Mouse (Mus musculus) midbrain, embryonic 16.5 days (tissue): Measurements from ENCODE around the gene Hmgn1. TPM values are rescaled to one million over a fixed set of nuclear protein-coding genes. Genes with fewer than 3 reads are reported as not detected.

Experiments
- ATAC-seq: fragments of 200-750 bp; cut with Nextera tagmentation; 2 replicates; pipeline ENCODE4 v1.8.0; 2017; ENCODE audit warnings: moderate TSS enrichment
- H3K27ac ChIP-seq: fragments of 300-500 bp; sonication (generic); 2 replicates; pipeline ENCODE4 v1.5.1; 2014; ENCODE audit warnings: mild to moderate bottlenecking, low read length, mixed read lengths
- H3K27me3 ChIP-seq: fragments of 300-500 bp; sonication (generic); 2 replicates; pipeline ENCODE4 v1.6.1; 2014; ENCODE audit warnings: low read depth, low read length, mixed read lengths; ENCODE audit not compliant: control insufficient read depth, insufficient read depth
- H3K36me3 ChIP-seq: fragments of 300-500 bp; sonication (generic); 2 replicates; pipeline ENCODE4 v1.6.1; 2014; ENCODE audit warnings: mild to moderate bottlenecking, low read length, moderate library complexity, mixed read lengths; ENCODE audit not compliant: control insufficient read depth, insufficient read depth
- H3K4me1 ChIP-seq: fragments of 300-500 bp; sonication (generic); 2 replicates; pipeline ENCODE4 v1.6.1; 2014; ENCODE audit warnings: mild to moderate bottlenecking, low read length, mixed read lengths; ENCODE audit not compliant: control insufficient read depth, insufficient read depth
- H3K4me2 ChIP-seq: fragments of 300-500 bp; sonication (generic); 2 replicates; pipeline ENCODE4 v1.6.1; 2014; ENCODE audit warnings: mild to moderate bottlenecking, low read length, mixed read lengths
- H3K4me3 ChIP-seq: fragments of 300-500 bp; sonication (generic); 2 replicates; pipeline ENCODE4 v1.5.1; 2014; ENCODE audit warnings: low read depth, mild to moderate bottlenecking, low read length, moderate library complexity, mixed read lengths
- H3K9ac ChIP-seq: fragments of 300-500 bp; sonication (generic); 2 replicates; pipeline ENCODE4 v1.6.1; 2014; ENCODE audit warnings: low read depth, low read length, mixed read lengths
- H3K9me3 ChIP-seq: fragments of 300-500 bp; sonication (generic); replicated peaks from 2 replicates; pipeline ENCODE4 v1.6.1; 2014; ENCODE audit warnings: mild to moderate bottlenecking, low read length, mixed read lengths; ENCODE audit not compliant: control insufficient read depth, poor library complexity, severe bottlenecking
- WGBS: fragments of 180-500 bp; shearing (Covaris S2); extraction: QIAGEN DNeasy Blood & Tissue Kit; methylation state at CpG from one replicate; pipeline ENCODE4 v1.1.7; 2014; 5-methylcytosine and 5-hydroxymethylcytosine counted together
- polyA plus RNA-seq: library from polyadenylated mRNA; unstranded; fragments of >200 nt; fragmentation: Nextera tagmentation; extraction: Ambion mirVana; gene quantifications from 2 replicates; pipeline ENCODE4 v1.2.1, GENCODE M21; 2015

Hmgn1 gene
- polyA plus RNA-seq, 1 experiment from 2014 or later = 304 TPM

DNA sequence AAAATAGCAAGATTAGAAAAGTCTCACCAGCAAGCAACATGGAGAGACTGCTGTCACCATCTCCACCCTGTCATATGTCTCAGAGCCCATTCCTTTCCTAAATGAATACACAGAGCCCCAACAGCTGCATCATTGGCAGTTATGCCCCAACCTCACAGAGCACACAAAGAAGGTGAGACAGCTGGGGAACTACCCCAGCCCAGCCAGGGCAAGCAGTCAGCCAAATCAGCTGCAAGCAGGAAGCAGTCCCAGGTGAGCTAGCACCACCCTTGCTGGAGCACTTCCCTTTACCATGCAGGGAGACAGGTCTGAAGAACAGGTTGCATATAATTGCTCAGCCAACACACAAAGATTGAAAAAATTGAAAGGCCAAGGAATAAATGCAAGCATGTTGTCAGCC is 41.9 kb downstream of the Hmgn1 start:
- H3K27ac ChIP-seq = no peak overlapping the region
- H3K4me2 ChIP-seq = no peak overlapping the region
- H3K4me1 ChIP-seq = peaks cover 16% of the 10 kb centered on the region
- no peaks in the 10 kb centered on the region for H3K9me3 ChIP-seq
- 0 out of 2 replicates have a peak overlapping the region, but pooled peaks have one; percentile 21 for H3K9ac ChIP-seq
- H3K36me3 ChIP-seq = no peaks in the 10 kb centered on the region
- ATAC-seq = no peak
- H3K27me3 ChIP-seq = no peaks in the 10 kb centered on the region
- no peak overlapping the region for H3K4me3 ChIP-seq

DNA sequence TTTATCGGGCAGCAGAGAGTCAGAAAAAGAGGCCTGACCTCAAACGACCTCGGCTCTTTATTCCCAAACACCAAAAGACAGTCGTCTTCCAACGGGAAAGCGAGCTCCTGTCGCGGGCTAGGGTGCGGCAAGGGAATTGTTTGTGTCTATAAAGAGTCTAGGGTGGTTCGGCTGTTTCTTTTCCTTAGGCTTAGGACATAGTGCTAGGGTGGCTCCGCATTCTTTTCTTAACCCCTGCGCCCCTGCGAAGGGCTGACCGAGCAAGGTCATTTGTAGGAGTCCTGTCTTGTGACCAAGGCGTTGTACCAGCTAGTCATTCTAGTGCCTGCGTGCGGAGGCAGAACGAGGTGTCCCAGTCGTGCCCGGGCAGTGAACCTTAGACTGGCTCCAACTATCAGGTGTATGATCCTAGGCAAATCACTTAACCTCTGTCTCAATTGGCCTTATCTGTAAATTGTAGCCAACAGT is 44.3 kb downstream of the Hmgn1 start:
- WGBS = 2% methylated on average over 20 of the region's 20 CpGs
- Histone ChIP-seq H3K27ac (peak overlapping the region; percentile 98), H3K4me3 (peak overlapping the region; percentile 96), H3K27me3 (no peaks in the 10 kb centered on the region), H3K9ac (peak overlapping the region; percentile 98), H3K9me3 (no peaks in the 10 kb centered on the region), H3K4me1 (peaks cover 25% of the 10 kb centered on the region), H3K4me2 (peak overlapping the region; percentile 82), H3K36me3 (peaks cover 8% of the 10 kb centered on the region; the same call in 1 of the 2 replicates)
- no peak for ATAC-seq

GRCm38 (mm10) chr16:96082301-96083178 is 45.0 kb downstream of the Hmgn1 start, which contains the start of gene Brwd1:
Brwd1 (minus strand) TSS chr16:96082526.
- Histone ChIP-seq H3K9ac (peak within 1 kb of the TSS; percentile 98), H3K27me3 (no peaks in the 10 kb centered on the region), H3K36me3 (peaks cover 8% of the 10 kb centered on the region; the same call in 1 of the 2 replicates), H3K4me2 (peak within 1 kb of the TSS; percentile 82), H3K27ac (peak within 1 kb of the TSS; percentile 98), H3K4me1 (peaks cover 25% of the 10 kb centered on the region), H3K9me3 (no peaks in the 10 kb centered on the region), H3K4me3 (peak within 1 kb of the TSS; percentile 96)
- WGBS = 0% methylated on average over 75 of the region's 107 CpGs
- ATAC-seq = peak; percentile 81

DNA sequence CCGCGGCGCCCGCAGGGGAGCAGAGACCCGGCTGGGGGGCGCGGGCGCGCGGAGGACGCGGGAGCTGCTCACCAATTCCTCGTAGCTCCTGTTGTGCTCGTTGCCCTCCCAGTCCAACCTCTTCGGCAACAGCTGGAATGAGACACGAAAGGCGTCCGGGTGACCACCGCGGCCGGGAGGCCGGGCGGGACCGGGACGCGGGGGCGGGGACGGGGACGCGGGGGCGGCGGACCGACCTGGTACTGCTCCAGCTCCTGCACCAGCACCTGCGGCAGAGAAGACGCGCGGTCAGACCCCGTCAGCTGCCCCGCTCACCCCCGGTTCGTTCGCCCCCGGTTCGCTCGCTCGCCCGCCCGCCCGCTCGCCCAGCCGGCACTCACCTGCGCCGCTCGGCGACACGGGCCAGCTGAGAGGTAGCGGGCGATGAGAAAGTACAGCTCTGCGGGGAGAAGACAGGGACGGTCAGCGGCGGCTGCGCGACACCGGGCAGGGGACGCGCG is 45.7 kb downstream of the Hmgn1 start:
- Histone ChIP-seq H3K36me3 (peaks cover 8% of the 10 kb centered on the region; the same call in 1 of the 2 replicates), H3K27me3 (no peaks in the 10 kb centered on the region), H3K4me1 (peaks cover 25% of the 10 kb centered on the region), H3K9ac (peak overlapping the region; percentile 98), H3K27ac (peak overlapping the region; percentile 98), H3K4me2 (peak overlapping the region; percentile 82), H3K4me3 (peak overlapping the region; percentile 96), H3K9me3 (no peaks in the 10 kb centered on the region)
- ATAC-seq = peak; percentile 38
- WGBS = under 1% methylated on average over 45 of the region's 68 CpGs

DNA sequence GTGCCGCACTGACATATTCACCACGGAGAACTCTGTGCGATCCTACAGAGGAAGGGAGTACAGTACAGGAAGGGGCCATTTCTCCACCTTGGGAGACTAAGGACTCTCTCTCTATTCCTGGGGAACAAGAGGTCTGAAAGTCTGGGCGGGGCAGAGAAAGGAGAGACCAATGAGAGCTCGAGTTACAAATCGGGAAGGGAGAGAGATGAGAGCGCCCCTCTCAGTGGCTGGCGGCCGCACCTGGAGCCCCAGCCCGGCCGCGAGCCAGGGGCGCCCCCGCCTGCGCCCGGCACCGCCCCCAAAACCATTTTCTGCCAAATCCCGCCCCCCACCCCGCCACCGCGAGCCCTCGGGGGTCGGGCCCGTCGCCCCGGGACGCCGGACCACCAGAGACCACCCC is 46.2 kb downstream of the Hmgn1 start:
- Histone ChIP-seq H3K9me3 (no peaks in the 10 kb centered on the region), H3K4me2 (peak overlapping the region; percentile 82), H3K4me3 (peak overlapping the region; percentile 96), H3K9ac (peak overlapping the region; percentile 98), H3K36me3 (peaks cover 8% of the 10 kb centered on the region; the same call in 1 of the 2 replicates), H3K27me3 (no peaks in the 10 kb centered on the region), H3K4me1 (peaks cover 25% of the 10 kb centered on the region), H3K27ac (peak overlapping the region; percentile 98)
- peak; percentile 80 for ATAC-seq
- WGBS = 1% methylated on average over 28 of the region's 28 CpGs

GRCm38 (mm10) chr16:96080524-96080923 is 47.0 kb downstream of the Hmgn1 start:
- no peak overlapping the region for H3K4me3 ChIP-seq
- H3K27me3 ChIP-seq = no peaks in the 10 kb centered on the region
- no peak overlapping the region; the same call in 1 of the 2 replicates for H3K27ac ChIP-seq
- H3K4me1 ChIP-seq = peaks cover 25% of the 10 kb centered on the region
- peaks cover 10% of the 10 kb centered on the region; the same call in 1 of the 2 replicates for H3K36me3 ChIP-seq
- no peak for ATAC-seq
- H3K9ac ChIP-seq = no peak overlapping the region
- 84% methylated on average over 7 of the region's 7 CpGs for WGBS
- H3K4me2 ChIP-seq = peak overlapping the region; percentile 82; the same call in 1 of the 2 replicates
- H3K9me3 ChIP-seq = no peaks in the 10 kb centered on the region

Other genes starting within 250 kb of the Hmgn1 start
- gene Psmg1, start 136.8 kb downstream of the Hmgn1 start, polyA plus RNA-seq = 61.6 and 68.3 TPM in 2 replicates
- 264 and 288 TPM in 2 replicates for gene Brwd1, start 45.2 kb downstream of the Hmgn1 start, polyA plus RNA-seq
- 242 and 245 TPM in 2 replicates for gene Wrb, start 17.7 kb upstream of the Hmgn1 start, polyA plus RNA-seq
- 1.7 and 2.4 TPM in 2 replicates for gene Lca5l, start 64.5 kb upstream of the Hmgn1 start, polyA plus RNA-seq
- 1.5 and 2.3 TPM in 2 replicates for gene Sh3bgr, start 72.7 kb upstream of the Hmgn1 start, polyA plus RNA-seq
- 4.7 and 4.8 TPM in 2 replicates for gene B3galt5, start 108.1 kb upstream of the Hmgn1 start, polyA plus RNA-seq